Mouse (Mus musculus): Measurements from ENCODE around the gene Myl12a. TPM values are rescaled to one million over a fixed set of nuclear protein-coding genes. Genes with fewer than 3 reads are reported as not detected.

Myl12a gene
- 1,000 to 10,000 TPM in 3 of 4 experiments, 100 to 1,000 TPM in 1; 878 to 1,206 (median 1,167) TPM for total RNA-seq (2022)

DNA sequence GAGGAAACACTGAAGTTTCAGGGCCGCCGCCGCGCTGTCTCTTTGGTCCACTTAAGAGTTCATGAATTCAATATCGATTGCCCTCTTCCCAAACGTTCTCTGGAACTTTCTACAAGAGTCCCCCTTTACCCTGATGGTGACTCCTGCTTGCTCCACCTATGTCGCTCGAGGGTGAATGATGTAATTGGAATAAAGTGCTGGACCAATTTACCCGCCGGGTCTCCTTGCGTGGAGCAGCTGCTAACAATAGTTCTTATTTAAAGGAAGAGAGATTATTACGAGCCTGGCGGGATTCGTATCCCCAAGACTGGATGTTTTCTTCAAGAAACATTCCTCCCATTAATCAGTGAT, at the start of gene Myl12a:
TSS of gene Myl12a (minus strand) at position 135 of the 351 bp plus-strand sequence.
- DNase-seq (ENCODE audit: low spot score), result no peak

DNA sequence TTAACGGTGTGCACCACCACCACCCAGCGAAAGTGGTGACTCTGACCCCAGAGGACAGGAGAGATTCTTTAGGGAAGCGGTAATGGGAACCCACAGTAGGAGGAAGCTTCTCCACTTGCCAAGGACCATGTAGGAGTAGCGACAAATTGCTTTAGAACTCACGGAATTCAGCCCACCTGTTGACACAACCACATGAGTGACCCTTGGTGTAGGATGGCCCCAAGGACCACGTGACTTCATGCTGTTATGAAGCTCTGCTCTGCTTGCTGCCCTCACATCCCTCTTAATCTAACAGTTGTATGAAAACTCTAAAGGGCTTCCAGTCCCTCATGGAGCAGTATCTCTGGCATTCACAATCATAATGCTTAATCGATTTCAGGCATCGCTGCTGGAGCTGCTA, 46.6 kb upstream of the Myl12a start:
- no peak for DNase-seq (ENCODE audit: low spot score)

DNA sequence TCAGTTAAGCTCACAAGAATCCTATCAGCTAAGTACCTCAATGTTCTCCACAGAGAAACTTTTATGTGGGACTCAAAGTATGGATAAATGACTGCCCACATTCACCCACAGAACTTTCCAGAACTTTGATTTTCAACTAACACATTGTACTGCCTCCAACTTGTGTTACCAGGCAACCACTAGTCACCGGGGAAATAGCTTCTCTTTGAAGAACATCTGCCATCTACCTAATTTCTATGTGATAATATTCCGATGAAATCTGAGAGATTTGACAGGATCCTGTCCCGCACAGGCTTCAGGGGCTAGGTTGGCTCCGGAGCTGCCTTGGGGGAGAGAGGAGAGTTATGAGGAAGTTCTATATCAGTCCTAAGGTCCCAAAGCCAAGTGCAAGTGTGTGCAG, 44.2 kb upstream of the Myl12a start:
- no peak for DNase-seq (ENCODE audit: low spot score)

DNA sequence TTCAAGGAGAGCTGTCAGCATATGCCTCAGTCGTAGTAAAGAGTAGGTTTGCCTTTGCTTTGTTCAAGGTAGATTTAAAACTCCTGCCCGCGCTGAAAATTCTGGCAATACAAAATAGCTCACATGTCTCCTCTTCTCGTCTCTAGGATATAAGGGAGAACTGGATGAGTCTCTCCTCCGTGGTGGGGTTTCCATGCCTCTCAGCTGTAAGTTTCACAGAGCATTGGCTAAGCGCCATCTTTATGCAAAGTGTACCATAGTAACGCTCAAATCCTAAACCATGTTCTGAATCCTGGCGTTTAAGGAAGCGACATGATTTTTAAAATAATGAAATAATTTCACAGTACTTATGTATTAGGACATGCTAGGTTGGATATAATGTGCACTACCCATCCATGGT, 42.9 kb upstream of the Myl12a start:
- no peak for DNase-seq (ENCODE audit: low spot score)

- DNase-seq (ENCODE audit: low spot score), result no peak
These were observed 40.0 kb upstream of the Myl12a start for GRCm38 (mm10) chr17:71042645-71043044.

GRCm38 (mm10) chr17:71040582-71040880, 37.9 kb upstream of the Myl12a start:
- no peak for DNase-seq (ENCODE audit: low spot score)

DNA sequence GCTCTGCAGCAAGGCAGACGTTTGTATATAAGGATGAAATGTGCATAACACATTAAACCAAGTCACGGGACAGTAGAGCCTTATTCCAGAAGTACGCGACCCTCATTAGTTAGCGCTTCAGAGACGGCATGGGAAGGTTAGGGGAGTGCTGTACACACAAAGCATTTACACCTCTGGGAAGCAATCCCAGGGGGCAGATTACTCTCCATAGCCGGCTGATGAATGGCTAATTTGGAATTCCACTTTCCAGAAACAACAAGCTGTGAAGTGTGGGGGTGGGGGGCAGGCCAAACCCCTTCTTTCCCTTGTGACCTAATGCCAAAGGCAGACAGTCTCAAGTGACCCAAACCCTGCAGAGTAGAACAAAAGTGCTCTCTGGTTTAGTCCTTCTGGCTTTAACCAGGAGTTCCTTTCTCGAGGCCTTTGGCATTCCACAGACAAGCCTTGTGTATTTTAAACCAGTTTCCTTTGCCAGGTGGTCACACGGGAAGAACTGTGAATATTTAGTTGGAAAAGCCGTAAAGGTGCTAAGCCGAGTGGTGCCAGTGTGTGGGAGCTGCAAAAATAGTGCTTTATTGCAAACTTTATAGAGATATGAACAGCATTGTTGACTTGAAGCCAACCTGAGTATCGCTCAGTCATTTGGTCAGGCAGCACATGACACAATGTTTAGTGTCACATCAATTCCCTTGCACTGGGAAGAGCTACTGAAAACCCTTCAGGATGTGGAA, 37.3 kb upstream of the Myl12a start:
- no peak for DNase-seq (ENCODE audit: low spot score)

- DNase-seq (ENCODE audit: low spot score), result peak; percentile 77
These were observed 36.1 kb upstream of the Myl12a start for GRCm38 (mm10) chr17:71038812-71039211.

GRCm38 (mm10) chr17:71037188-71037587, 34.5 kb upstream of the Myl12a start:
- no peak for DNase-seq (ENCODE audit: low spot score)

- DNase-seq (ENCODE audit: low spot score), result no peak
These were observed 31.8 kb upstream of the Myl12a start for GRCm38 (mm10) chr17:71034472-71034871.

DNA sequence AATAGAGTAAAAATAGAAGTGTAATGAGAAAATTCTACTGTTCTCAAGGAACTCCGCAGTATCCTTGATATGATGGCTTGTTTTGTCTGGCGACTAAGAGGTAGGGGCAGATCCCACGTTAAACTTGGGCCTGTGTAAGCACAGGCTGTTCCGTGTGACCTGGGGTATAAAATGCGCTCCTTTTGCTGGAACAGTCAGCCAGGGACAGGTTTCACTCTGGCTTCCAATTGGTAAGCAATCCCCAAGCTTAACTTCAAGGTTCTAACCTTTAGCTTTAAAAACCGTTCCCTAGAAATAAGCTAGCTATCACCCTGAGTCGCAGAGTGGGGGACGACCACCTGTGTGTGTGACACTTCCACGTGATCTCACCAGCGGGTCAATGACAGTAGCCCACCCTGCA, 30.0 kb upstream of the Myl12a start:
- no peak for DNase-seq (ENCODE audit: low spot score)

DNA sequence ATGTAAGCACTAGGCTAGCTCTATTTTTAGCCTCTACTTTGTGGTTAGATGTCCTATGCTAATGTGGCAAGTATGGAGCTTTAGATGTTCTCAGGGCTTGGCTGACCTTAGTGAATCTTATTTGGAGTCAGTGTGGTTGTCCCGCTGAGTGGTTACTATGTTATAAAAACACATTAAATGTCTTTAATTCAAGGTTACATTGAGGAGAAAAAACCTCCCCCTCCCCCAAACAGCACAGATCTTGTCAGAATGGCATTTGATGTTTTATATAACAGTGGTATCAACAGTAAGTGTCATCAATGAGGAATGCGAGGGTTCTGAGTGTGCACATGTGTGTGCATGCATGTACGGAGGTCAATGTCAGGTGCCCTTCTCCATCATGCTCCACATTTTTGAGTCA, 24.5 kb upstream of the Myl12a start:
- no peak for DNase-seq (ENCODE audit: low spot score)

DNA sequence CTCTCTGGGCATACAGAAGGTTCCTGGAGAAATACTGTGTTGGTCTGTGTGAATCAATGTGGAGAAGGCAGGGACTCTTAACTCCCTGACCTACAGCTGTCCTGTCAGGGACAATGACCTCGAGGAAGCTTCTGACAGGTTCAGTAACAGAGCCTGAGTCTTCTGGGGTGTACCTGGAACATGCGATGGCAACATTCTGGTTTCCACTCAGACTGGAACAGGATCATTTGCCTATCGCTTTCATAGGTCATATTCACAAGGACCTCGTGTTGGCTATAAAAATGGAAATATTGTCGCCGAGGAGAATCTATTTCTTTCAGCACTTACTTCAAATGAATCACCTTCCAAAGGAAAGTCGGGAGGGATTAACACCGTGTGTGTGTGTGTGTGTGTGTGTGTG, 23.2 kb upstream of the Myl12a start:
- DNase-seq (ENCODE audit: low spot score), result no peak

- peak; percentile 65 for DNase-seq (ENCODE audit: low spot score)
These were observed 21.4 kb upstream of the Myl12a start for GRCm38 (mm10) chr17:71024071-71024470.

DNA sequence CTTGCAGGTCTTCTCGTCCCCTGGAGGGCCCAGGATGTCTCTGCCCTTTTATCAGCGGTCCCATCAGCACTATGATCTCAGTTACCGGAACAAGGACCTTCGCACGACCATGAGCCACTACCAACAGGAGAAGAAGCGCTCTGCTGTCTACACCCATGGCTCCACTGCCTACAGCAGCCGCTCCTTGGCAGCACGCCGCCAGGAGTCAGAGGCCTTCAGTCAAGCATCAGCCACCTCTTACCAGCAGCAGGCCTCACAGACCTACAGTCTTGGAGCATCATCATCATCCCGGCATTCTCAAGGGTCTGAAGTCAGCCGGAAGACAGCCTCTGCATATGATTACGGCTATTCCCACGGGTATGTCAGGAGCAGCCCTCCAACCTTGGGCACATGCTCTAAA, 20.2 kb upstream of the Myl12a start:
- no peak for DNase-seq (ENCODE audit: low spot score)

DNA sequence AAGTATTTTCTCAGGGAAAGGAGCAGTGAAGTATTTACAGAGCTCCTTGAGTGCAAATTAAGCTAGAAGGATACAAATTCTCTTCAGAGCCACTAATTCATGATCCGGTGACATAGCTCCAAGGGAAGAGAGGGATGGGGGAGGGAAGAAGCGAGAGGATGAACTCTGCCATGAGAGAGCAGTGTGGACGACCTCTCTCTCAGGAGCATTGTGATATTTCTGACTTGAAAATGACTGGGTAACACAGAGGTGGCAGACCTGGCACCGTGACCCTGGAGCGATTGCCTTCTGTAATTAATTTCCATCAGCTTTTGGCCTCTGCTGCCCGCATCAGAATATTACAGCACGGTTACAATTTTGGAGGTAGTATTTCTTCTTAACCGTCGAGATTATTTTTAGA, 17.2 kb upstream of the Myl12a start:
- no peak for DNase-seq (ENCODE audit: low spot score)

DNA sequence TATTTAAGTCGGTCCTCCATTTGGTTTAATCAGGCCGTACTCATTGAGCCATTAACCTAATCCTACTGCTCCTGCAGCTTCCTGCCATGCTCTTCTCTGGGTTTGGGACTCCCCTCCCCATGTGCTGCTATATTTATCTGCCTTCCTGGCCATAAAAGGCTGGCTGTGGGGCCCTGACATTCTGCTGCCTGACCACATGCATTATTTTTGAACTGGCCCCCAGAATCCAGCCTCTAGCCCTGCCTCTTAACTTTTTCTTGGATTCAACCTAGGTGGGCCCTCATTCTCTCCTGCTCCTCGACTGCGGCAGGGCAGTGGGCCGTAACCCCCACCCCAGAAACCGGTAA, 16.6 kb upstream of the Myl12a start:
- no peak for DNase-seq (ENCODE audit: low spot score)

DNA sequence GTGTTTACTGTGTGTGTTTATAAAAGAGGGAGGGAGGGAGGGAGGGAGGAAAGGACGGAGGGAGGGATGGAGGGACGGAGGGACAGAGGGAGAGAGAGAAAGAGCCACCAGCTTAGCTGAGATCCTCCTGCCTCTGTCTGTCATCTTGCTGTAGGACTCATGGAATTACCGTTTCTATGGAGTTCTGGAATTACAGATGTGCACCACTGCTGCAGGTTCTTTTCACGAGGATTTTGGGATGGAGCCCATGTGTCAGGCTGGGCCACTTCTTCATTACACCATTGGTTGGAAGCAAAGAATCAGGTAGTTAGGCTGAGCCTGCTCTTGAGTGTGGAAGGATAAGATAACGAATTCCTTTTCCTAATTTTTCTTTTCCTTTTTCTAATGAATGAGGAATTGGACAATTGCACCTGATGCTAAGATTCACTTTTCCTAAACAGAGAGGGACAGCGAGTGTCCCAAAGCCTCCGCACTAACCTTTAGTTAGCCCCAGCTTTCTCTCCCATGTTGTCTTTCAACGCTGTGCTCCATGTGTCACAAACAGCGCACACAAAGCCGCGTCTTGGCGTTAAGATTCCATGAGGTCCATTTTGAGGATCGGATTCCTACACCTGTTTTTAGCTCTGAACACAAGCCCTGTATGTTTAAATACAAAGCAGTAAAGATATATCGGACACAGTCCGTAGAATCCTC, 16.1 kb upstream of the Myl12a start:
- DNase-seq (ENCODE audit: low spot score), result no peak

DNA sequence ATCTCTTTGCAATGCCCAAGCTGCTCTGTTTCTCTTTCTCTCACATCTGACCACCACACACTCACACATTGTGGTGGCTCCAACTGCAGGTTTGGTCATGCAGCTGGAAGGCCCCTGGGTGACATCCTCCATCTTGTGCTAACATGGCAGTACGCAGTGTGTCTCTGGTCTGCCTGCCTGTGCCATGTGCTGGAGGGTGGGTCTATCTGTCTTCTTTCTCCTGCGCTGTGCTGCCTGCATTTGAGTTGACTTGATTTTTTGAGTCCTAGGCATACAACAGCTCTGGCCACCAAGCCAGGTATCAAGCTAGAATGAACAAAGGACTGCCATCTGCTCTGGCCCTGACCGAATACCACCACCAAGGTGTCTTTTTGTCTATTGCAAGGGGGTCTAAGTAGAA, 15.5 kb upstream of the Myl12a start:
- no peak for DNase-seq (ENCODE audit: low spot score)

GRCm38 (mm10) chr17:71017457-71017998, 14.8 kb upstream of the Myl12a start:
- no peak for DNase-seq (ENCODE audit: low spot score)

DNA sequence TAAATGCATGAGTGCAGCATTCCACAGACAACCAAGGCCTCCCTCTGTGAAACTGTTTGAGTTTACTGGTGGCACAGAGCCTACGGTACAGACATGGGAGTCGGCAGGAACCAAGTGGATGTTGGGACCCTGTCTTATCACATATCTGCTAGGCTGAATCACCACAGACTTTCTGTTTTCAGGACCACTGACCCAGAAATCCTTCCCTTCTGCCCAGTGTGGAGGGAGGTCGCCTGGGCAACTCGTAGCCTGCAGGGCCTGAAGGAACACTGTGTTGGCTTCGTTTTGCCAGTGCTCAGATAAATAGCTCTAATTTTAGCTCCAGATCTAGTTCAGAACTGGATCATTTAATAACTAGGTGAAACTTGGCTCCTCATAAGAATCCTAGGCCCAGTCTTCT, 12.2 kb upstream of the Myl12a start:
- DNase-seq (ENCODE audit: low spot score), result no peak

DNA sequence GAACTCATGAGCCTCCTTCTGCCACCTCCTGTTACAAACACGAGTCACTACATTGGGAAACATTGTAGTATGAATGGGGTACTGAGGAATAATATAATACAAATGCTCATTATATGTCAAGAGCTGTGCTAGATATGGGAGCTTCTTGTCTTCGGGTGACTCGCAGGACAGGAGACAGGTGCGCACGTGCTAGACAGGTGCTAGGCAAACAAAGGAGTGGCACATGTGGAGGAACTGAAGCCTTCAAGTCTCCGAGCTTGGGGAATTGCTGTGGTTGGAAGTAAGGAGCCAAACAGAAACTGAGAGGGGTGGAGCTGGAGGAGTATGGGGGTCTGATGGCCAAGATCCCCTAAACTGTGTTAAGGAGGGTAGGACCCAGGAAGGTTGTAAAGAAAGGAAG, 10.4 kb upstream of the Myl12a start:
- no peak for DNase-seq (ENCODE audit: low spot score)

GRCm38 (mm10) chr17:71011931-71012662, 9.4 kb upstream of the Myl12a start:
- no peak for DNase-seq (ENCODE audit: low spot score)
